Mouse (Mus musculus) inflammation-experienced regulatory T-cells, adult 16 weeks (primary cell): ENCODE results near the gene Lin7c. TPM values are rescaled to one million over a fixed set of nuclear protein-coding genes. Genes with fewer than 3 reads are reported as not detected.

ENCODE experiments used
- polyA plus RNA-seq: library from polyadenylated mRNA; unstranded; fragments of 100-300 nt; shearing (Covaris generic); gene quantifications from one replicate; pipeline ENCODE4 v1.2.1, GENCODE M21; 2017

Gene Lin7c
- 64.1 TPM for polyA plus RNA-seq

GRCm38 (mm10) chr2:109890597-109890996 is at the start of gene Lin7c:
TSS of gene Lin7c (plus strand) at chr2:109890853.

GRCm38 (mm10) chr2:109917496-109918413 is 27.1 kb downstream of the Lin7c start, which contains the start of gene Lgr4:
TSS of gene Lgr4 (plus strand) at chr2:109917647.

Other genes starting within 250 kb of the Lin7c start
- not detected for gene Bdnf, start 216.2 kb upstream of the Lin7c start, polyA plus RNA-seq
- 0.11 TPM for gene Lgr4, start 26.8 kb downstream of the Lin7c start, polyA plus RNA-seq
- gene Ccdc34, start 127.0 kb downstream of the Lin7c start, polyA plus RNA-seq, result 6.3 TPM